Mouse (Mus musculus): Measurements from ENCODE around the gene Myo1e. TPM values are rescaled to one million over a fixed set of nuclear protein-coding genes. Genes with fewer than 3 reads are reported as not detected.

Myo1e gene
- polyA plus RNA-seq, 1 experiment, result 15.4 TPM

GRCm38 (mm10) chr9:70182639-70183038, 24.5 kb upstream of the Myo1e start:
- Histone ChIP-seq H3K4me3 (ENCODE audit: extremely low read depth, insufficient read depth, insufficient read length) (no peak overlapping the region), H3K36me3 (ENCODE audit: control insufficient read depth, insufficient read depth, low read length) (no peaks in the 10 kb centered on the region), H3K27ac (ENCODE audit: insufficient read depth, low read length) (no peak overlapping the region), H3K4me1 (ENCODE audit: control insufficient read depth, insufficient read depth, insufficient read length) (no peaks in the 10 kb centered on the region), H3K27me3 (ENCODE audit: control insufficient read depth, insufficient read depth, low read length) (no peaks in the 10 kb centered on the region)
- WGBS, result 27% methylated on average over 7 of the region's 7 CpGs
- no peak for DNase-seq (ENCODE audit: low read depth in 1 of 2, low spot score in 2 of 2)
- TF ChIP-seq CTCF (IDR thresholded peaks at IDR 0.05; ENCODE audit: extremely low read depth, insufficient read depth, insufficient read length, insufficient replicate concordance) (no peak), POLR2A (IDR thresholded peaks at IDR 0.05; ENCODE audit: low read depth, low read length) (no peak)

GRCm38 (mm10) chr9:70192336-70192735, 14.8 kb upstream of the Myo1e start:
- TF ChIP-seq POLR2A (IDR thresholded peaks at IDR 0.05; ENCODE audit: low read depth, low read length) (no peak), CTCF (IDR thresholded peaks at IDR 0.05; ENCODE audit: extremely low read depth, insufficient read depth, insufficient read length, insufficient replicate concordance) (no peak)
- H3K27ac ChIP-seq (ENCODE audit: insufficient read depth, low read length), result no peak overlapping the region
- no peak for DNase-seq (ENCODE audit: low read depth in 1 of 2, low spot score in 2 of 2)
- no peaks in the 10 kb centered on the region for H3K4me1 ChIP-seq (ENCODE audit: control insufficient read depth, insufficient read depth, insufficient read length)
- no peaks in the 10 kb centered on the region for H3K36me3 ChIP-seq (ENCODE audit: control insufficient read depth, insufficient read depth, low read length)
- H3K4me3 ChIP-seq (ENCODE audit: extremely low read depth, insufficient read depth, insufficient read length), result no peak overlapping the region
- WGBS, result 92% methylated on average over 5 of the region's 5 CpGs
- no peaks in the 10 kb centered on the region for H3K27me3 ChIP-seq (ENCODE audit: control insufficient read depth, insufficient read depth, low read length)

- no peak for TF ChIP-seq CTCF (IDR thresholded peaks at IDR 0.05; ENCODE audit: extremely low read depth, insufficient read depth, insufficient read length, insufficient replicate concordance)
- TF ChIP-seq POLR2A (IDR thresholded peaks at IDR 0.05; ENCODE audit: low read depth, low read length), result no peak
- Histone ChIP-seq H3K4me3 (ENCODE audit: extremely low read depth, insufficient read depth, insufficient read length) (no peak overlapping the region), H3K4me1 (ENCODE audit: control insufficient read depth, insufficient read depth, insufficient read length) (no peaks in the 10 kb centered on the region), H3K27ac (ENCODE audit: insufficient read depth, low read length) (no peak overlapping the region), H3K36me3 (ENCODE audit: control insufficient read depth, insufficient read depth, low read length) (no peaks in the 10 kb centered on the region), H3K27me3 (ENCODE audit: control insufficient read depth, insufficient read depth, low read length) (no peaks in the 10 kb centered on the region)
- no peak for DNase-seq (ENCODE audit: low read depth in 1 of 2, low spot score in 2 of 2)
- 69% methylated on average over 11 of the region's 11 CpGs for WGBS
Measured at GRCm38 (mm10) chr9:70194622-70195021, 12.5 kb upstream of the Myo1e start.

DNA sequence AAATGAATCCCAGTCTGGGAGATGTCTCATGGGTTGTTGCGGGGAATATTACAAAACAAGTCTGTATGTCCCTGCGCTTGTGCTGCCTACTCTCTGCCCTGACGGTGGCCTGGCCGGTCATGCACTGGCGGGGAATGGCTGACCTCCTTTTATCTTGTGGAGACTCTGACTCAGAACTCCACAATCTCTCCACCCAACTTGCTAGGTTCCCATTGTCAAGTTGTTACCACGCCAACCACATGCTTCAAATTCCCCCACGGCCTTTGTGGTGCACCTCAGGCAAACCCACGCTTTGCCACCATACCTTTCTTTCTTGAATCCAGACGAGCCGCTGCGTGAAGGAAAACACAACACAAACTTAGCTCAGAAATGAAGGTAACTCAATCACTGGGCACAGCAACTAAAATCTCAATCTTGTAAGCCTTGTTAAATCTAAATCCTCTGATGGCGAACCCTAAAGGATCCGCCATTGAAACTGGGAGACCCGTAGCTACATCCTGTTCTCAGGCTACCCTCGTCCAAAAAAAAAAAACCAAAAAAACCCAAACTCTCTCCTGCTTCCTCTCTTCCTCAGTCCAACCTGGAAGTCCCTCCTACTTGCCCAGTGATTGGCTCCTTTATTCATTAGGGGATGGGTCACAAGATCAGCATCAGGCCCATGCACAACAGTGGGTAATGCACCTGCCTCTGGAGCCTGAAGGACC, 10.0 kb upstream of the Myo1e start:
- no peak overlapping the region for H3K4me3 ChIP-seq (ENCODE audit: extremely low read depth, insufficient read depth, insufficient read length)
- H3K27ac ChIP-seq (ENCODE audit: insufficient read depth, low read length), result no peak overlapping the region
- WGBS, result 73% methylated on average over 15 of the region's 15 CpGs
- H3K4me1 ChIP-seq (ENCODE audit: control insufficient read depth, insufficient read depth, insufficient read length), result no peaks in the 10 kb centered on the region
- H3K36me3 ChIP-seq (ENCODE audit: control insufficient read depth, insufficient read depth, low read length), result no peaks in the 10 kb centered on the region
- no peak for TF ChIP-seq CTCF (IDR thresholded peaks at IDR 0.05; ENCODE audit: extremely low read depth, insufficient read depth, insufficient read length, insufficient replicate concordance)
- TF ChIP-seq POLR2A (IDR thresholded peaks at IDR 0.05; ENCODE audit: low read depth, low read length), result no peak
- no peaks in the 10 kb centered on the region for H3K27me3 ChIP-seq (ENCODE audit: control insufficient read depth, insufficient read depth, low read length)
- DNase-seq (ENCODE audit: low read depth in 1 of 2, low spot score in 2 of 2), result no peak

DNA sequence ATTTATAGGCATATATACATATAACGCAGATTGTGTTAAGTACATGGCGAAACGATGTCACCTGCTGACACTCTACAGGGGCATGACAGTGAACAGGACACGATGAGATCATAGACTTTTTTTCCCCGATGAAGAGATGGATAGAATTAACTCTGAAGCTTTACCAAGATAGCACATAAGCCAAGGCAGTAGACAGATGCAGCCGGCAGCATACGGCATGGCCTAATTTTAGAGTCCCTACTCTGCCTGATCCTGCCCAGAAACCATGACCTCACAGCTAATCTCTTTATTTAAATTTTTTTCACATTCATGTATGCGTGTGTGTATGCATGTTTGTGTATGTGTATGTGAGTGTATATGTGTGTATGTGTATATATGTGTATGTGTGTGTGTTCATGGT, 9.2 kb upstream of the Myo1e start:
- TF ChIP-seq CTCF (IDR thresholded peaks at IDR 0.05; ENCODE audit: extremely low read depth, insufficient read depth, insufficient read length, insufficient replicate concordance), result no peak
- no peak for TF ChIP-seq POLR2A (IDR thresholded peaks at IDR 0.05; ENCODE audit: low read depth, low read length)
- no peaks in the 10 kb centered on the region for H3K4me1 ChIP-seq (ENCODE audit: control insufficient read depth, insufficient read depth, insufficient read length)
- no peak for DNase-seq (ENCODE audit: low read depth in 1 of 2, low spot score in 2 of 2)
- H3K27me3 ChIP-seq (ENCODE audit: control insufficient read depth, insufficient read depth, low read length), result no peaks in the 10 kb centered on the region
- H3K36me3 ChIP-seq (ENCODE audit: control insufficient read depth, insufficient read depth, low read length), result no peaks in the 10 kb centered on the region
- 90% methylated on average over 8 of the region's 8 CpGs for WGBS
- no peak overlapping the region for H3K4me3 ChIP-seq (ENCODE audit: extremely low read depth, insufficient read depth, insufficient read length)
- H3K27ac ChIP-seq (ENCODE audit: insufficient read depth, low read length), result no peak overlapping the region

DNA sequence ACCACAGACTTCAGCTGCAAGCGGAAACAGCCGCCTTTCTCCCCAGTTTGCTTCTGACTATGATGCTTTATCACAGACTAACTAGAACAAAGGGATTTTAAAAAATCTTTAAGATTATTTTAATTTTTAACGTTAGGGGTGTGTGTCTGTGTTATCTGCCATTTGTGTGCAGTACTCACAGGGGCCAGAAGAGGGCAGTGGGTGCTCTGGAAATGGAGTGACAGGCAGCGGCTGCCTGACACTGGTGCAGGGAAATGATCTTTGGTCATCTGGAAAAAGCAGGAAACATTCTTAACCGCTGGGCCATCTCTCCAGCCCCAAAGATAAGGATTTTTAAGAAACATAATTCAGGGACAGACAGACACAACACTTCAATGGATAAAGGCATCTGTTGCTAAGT, 4.4 kb upstream of the Myo1e start:
- TF ChIP-seq CTCF (IDR thresholded peaks at IDR 0.05; ENCODE audit: extremely low read depth, insufficient read depth, insufficient read length, insufficient replicate concordance), result peak; percentile 60; the same call in 1 of the 2 replicates
- no peak for TF ChIP-seq POLR2A (IDR thresholded peaks at IDR 0.05; ENCODE audit: low read depth, low read length)
- 65% methylated on average over 5 of the region's 5 CpGs for WGBS
- no peak overlapping the region for H3K4me3 ChIP-seq (ENCODE audit: extremely low read depth, insufficient read depth, insufficient read length)
- no peaks in the 10 kb centered on the region for H3K36me3 ChIP-seq (ENCODE audit: control insufficient read depth, insufficient read depth, low read length)
- no peaks in the 10 kb centered on the region for H3K27me3 ChIP-seq (ENCODE audit: control insufficient read depth, insufficient read depth, low read length)
- DNase-seq (ENCODE audit: low read depth in 1 of 2, low spot score in 2 of 2), result peak in 1 of 2 experiments; percentile 58
- peaks cover 3% of the 10 kb centered on the region; the same call in 1 of the 2 replicates for H3K4me1 ChIP-seq (ENCODE audit: control insufficient read depth, insufficient read depth, insufficient read length)
- H3K27ac ChIP-seq (ENCODE audit: insufficient read depth, low read length), result no peak overlapping the region

Measured in spleen, adult 2 months (tissue).